Mouse (Mus musculus): ENCODE results near the gene Tnrc6c. TPM values are rescaled to one million over a fixed set of nuclear protein-coding genes. Genes with fewer than 3 reads are reported as not detected.

Gene Tnrc6c
- total RNA-seq, 2 experiments from 2014 or later: 6.3 to 6.9 TPM

DNA sequence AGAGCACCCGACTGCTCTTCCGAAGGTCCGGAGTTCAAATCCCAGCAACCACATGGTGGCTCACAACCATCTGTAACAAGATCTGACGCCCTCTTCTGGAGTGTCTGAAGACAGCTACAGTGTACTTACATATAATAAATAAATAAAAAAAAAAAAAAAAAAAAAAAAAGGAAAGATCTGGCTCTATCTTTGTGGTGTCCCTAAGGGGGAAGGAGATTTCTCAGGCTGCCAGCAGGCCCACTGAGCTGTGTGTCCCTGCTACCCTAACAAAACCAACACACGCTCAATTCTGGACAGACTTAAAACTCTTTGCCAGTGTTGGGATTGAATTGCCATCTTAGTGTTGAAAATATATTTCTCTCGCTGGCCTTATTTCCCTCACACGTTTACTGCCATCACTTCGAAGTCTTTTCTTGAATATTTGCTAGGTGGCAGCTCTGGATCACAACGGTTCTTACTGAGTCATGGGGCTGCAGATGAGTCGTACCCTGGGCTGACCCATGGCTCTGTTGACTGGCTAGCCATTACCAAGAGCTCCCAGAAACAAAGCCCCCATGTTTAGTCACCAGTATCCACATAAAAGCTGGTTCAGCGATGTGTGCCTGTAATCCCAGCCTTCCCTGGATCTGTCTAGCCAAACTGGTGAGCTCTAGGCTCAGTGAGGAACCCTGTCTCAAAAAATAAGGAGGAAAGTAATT is 23.1 kb upstream of the Tnrc6c start:
- no peak for ATAC-seq (replicated peaks; ENCODE audit: low FRiP score, poor library complexity, severe bottlenecking)

DNA sequence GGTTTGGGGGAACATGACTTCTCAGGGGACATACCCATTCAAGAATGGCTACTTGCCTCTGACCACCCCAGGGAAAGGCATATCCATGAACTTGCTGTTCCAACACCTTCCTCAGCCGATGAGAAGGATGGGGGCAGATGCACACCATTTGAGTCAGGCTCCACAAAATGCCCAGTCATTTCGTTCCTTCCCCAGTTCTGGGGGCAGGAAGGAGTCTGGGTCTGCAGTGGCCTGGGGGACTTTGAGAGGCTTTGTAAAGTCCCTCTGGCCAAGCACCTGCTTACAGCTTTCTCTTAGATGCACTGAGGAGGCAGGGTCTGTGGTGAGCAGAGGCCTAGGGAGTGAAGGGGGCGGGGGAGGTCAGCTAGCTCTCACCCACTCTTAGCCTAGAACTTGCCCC is 20.8 kb upstream of the Tnrc6c start:
- no peak for ATAC-seq (replicated peaks; ENCODE audit: low FRiP score, poor library complexity, severe bottlenecking)

DNA sequence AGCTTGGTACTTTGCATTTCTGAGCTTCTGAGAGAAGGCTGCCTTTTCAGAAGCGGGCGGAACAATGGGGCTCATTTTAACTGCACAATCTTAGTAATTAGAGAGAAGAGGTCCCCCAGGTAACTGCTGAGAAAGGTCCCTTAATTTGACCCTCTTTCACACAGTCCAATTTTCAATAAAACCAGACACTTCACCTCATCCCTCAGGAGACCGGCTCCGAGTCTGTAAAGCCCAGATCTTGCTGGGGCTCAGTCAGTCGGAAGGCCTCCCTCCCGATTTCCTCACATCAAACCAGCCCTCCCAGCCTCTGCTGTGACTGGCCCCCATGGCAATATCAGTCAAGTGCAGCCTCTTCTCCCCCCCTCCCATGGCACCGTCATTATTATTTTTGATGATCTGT is 15.7 kb upstream of the Tnrc6c start:
- no peak for ATAC-seq (replicated peaks; ENCODE audit: low FRiP score, poor library complexity, severe bottlenecking)

DNA sequence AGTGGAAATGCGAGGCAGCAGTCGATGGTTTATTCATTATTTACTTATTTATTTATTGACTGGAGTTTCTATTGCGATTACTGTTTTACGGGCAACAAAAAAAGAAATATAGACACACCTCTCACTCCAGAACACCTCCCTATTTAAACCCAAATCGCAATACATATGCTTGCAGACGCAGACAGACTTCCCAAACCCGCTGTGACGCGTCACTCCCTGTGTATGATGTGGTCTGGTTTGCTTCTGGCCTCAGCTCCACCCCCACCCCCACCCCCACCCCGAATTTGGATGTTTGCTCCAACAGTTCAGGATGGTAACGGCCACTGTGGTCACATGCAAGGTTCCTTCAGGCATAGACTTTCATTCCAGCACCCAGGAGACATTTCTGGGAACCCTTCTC is 15.3 kb upstream of the Tnrc6c start:
- ATAC-seq (replicated peaks; ENCODE audit: low FRiP score, poor library complexity, severe bottlenecking): no peak

DNA sequence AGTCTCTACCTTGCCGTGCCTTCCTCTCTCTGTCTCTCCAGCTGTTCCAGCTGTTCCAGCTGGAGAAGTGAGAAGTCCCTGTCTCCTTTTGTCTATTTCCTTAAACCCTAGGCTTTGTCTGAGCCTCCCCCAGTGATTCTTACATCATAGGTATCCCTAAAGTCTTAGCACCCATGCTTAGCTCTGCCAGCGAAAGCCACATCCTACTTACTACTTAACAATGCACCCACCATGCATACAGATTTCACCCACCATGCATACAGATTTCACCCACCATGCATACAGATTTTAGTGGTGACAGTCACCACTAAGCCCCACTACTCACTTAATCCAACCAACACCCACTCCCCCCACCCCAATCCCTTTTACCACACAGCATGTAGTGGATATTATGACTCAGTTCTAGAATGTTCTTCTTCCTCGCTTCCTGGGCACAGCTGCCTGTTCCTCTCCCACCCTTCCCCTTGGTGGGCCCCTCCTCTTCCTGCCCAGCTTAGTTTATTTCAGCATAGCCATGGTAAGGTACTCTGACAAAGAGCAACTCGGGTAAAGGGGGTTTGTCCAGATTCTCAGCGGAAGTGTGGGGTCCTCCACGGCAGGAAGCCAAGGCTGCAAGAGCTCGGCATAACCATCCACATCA is 14.6 kb upstream of the Tnrc6c start:
- no peak for ATAC-seq (replicated peaks; ENCODE audit: low FRiP score, poor library complexity, severe bottlenecking)

DNA sequence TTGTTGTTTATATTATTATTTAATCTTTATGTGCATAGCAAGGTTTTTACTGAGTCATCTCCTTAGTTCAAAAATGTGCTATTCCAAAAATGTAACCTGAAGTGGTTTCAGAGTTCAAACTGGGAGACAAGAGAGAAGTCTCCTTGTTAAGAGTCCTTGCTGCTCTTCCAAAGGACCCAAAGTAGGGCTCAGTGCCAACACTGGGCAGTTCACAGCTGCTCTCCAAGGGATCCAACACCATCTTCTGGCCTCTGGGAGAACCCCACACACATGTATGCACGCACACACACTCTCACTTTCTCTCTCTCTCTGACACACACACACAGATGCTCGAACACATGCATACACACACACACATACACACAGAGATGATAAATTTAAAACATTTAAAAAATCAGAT is 11.9 kb upstream of the Tnrc6c start:
- ATAC-seq (replicated peaks; ENCODE audit: low FRiP score, poor library complexity, severe bottlenecking): no peak

DNA sequence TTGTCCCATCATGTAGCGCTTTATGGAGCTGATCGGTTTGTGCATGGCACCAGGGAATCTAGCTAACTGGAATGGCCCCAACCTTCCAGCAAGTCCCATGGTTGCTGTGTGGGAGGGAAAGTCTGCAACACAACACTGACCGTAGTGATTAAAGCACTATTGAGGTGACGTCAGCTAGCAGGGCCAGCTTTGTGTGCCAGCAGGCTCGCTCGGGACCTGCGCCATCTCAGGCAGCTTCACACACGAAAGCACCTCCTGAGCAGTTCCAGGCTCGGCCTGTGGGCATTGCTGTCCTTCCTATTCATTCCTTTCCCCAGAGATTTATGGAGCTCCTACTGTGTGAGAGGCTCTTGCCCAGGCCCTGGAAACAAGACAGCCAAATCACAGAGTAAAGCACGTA is 10.8 kb upstream of the Tnrc6c start:
- no peak for ATAC-seq (replicated peaks; ENCODE audit: low FRiP score, poor library complexity, severe bottlenecking)

DNA sequence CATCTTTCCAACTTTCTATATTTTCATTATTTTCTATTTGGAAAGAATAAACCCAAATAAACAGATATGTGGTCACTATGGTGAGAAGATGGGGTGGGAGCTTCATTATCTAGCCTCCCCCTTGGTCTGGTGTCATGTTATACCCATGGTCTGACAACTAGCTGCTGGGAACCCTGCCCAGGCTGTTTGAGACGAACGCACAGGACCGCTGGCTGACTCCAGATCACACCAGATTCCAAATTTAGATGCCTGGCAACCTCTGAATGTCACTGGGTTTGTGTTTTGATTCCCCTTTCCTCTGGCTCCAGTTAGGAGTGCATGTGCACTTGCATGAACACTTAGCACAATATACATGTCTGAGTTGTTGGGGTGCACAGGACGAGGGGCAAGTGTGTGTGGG is 7.3 kb upstream of the Tnrc6c start:
- ATAC-seq (replicated peaks; ENCODE audit: low FRiP score, poor library complexity, severe bottlenecking): no peak

DNA sequence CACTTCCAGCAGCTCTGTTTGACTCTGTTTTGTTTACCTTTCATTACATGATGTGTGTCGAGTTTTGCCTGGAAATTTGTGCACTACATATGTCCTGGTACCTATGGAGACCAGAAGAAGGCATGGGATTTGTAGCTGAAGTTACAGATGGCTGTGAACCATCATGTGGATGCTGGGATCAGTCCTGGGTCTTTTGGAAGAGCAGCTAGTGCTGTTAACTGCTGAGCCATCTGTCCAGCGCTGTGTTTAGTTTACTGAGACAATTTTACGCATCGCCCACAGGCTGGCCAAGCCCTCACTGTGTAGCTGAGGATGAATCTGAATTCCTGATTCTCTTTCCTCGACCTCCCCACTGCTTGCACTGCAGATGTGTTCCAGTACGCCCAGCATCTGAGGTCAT is 6.1 kb upstream of the Tnrc6c start:
- ATAC-seq (replicated peaks; ENCODE audit: low FRiP score, poor library complexity, severe bottlenecking): no peak

DNA sequence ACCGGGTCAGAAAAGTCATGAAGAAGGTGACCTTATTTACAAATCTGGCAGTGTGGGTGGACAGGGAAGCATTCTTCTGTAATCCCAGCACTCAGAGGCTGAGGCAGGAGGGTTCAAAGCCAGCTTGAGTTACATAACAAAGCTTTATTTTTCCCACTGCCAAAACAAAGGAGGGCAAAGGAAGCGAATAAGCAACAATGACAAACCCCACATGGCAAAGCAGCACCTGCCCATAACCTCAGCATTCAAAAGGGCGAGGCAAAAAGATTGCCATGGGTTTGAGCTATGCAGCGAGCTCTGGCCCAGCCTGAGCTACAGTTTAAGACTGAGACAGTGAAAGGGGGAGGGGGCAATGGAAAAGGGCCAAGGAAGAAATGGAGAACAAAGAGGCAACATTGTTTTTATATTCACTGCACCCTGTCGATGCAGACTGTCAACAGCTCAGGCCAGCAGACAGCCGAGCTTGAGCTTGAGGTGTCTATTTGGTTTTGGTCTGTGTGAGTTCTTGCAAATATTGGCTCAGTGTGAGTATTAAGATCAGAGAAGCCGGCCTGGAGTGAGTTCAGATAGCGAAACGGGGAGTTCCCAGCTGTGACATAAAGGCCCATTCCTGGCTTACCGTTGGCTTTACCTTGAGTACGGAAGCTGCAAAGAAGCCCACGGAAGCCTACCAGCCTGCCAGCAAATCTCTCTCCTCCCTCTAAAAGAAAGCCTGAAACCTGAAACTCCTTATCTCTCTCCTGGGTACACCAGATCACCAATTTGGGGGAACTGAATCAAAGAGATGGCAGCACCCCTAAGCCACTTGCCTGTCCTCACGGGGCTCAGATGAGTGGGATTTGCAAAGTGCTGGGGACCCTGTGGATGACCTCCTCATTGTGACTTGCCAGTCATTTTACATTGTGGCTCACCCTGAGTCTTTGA is 3.1 kb upstream of the Tnrc6c start:
- ATAC-seq (replicated peaks; ENCODE audit: low FRiP score, poor library complexity, severe bottlenecking): no peak

DNA sequence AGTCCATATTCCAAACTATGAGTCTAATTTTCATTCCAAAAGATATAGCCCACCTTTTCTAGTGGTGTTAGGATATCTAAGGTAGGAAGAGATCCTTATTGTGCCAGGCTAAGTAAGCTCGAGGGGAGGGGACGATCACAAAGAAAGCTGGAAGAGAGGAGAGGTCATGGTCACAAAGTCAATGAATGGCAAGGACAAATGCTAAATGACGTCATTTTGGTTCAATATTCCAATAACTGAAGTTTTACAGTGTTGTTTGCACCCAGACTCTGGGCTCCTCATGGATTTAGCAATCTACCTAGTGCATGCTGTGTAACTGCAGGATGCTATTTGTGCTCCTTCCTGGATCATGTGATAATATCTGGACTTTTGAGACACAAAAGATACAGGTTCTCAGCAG is 1.2 kb upstream of the Tnrc6c start:
- ATAC-seq (replicated peaks; ENCODE audit: low FRiP score, poor library complexity, severe bottlenecking): no peak

DNA sequence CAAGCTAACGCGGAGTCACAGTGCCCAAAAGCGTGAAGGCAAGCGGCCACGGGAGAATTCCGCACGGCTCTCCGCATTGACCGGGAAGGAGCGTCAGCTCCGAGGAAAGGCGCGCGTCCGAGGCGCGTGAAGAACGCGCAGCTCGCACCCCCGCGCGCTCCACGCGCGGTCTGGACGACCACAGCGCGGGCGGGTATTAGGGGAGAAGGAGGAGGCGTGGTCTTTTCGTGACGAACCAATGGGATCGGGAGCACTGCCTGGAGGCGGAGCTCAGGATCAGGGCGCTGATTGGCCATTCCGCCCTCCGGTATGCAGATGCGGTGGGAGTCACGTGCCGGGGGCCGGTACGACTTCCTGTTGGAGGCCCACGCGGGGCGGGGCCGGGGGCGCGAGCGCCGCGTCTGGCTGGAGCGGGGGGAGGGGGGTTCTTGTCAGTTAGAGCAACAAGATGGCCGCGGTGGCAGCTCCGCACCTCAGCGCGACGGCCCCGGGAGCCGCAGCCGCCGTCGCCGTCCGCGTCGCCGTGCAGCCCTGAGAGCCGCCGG is 363 bp downstream of the Tnrc6c start:
- peak; percentile 98 for ATAC-seq (replicated peaks; ENCODE audit: low FRiP score, poor library complexity, severe bottlenecking)

DNA sequence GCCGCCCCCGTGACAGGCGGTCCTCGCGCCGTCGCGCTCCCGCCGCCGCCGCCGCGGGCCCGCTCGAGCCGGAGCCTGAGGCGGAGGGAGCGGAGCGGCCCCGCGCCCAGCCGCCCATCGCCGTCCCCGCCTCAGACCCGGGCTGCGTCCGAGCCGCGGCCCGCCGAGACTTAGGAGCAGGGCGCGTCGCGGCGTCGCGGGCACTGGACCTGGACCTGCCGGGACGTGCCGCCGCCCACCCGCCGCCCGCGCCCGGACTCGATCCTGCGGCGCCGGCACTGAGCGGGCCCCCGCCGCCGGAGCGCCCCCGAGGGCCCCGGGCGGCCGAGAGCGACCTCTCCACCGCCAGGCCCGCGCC is 824 bp downstream of the Tnrc6c start:
- no peak for ATAC-seq (replicated peaks; ENCODE audit: low FRiP score, poor library complexity, severe bottlenecking)

DNA sequence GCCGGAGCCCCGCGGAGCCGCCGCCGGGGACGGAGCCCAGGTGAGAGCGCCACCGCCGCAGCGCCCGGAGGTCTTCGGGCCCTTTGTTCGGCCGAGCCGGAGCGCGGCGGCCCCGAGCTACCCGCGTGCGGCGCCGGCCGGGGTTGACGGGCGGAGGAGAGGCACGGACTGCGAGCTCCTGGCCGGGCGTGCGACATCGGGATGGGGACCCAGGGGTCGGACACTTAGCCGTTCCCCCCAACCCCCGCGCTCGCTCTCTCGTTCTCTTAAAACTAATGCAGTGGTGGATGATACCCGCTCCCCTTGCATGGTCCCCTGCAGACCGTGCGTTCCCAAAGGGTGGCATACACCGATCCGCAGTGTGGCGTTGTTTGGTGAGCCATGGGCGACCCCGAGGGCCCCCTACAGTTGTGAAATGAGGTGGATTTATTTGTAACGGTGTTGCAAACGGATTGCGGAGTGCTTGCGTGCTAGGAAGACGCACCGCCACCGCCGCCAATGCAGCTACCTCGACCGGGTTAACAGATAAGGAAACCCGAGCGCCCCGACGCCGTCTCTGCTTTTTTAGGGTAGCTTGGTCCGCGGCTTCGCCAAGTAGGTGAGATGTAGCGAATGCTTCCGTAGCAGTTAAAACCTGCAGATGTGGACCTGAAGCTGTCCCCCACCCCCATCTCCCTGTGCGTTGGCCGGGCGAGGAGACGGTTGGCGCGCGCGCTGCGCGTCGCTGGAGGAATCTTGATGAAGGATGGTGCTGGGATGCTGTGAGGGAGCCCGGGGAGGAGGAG is 1.4 kb downstream of the Tnrc6c start:
- peak; percentile 51; the same call in 1 of the 2 replicates for ATAC-seq (replicated peaks; ENCODE audit: low FRiP score, poor library complexity, severe bottlenecking)

DNA sequence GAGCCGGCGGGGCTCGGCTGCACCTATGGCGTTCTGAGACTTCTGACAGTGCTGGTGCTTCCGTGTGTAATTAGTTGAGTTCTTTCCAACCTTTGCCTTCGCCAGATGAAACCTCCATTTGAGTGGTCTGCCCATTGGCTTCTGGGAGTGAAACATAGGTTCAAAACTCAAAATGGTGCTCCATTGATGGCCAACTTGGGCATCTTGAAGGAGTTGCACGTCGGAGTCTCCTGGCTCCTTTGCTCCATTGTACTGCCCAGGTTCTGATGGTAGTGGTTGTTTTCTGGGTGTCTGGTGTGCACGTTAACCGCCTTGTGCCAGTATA is 1.9 kb downstream of the Tnrc6c start:
- ATAC-seq (replicated peaks; ENCODE audit: low FRiP score, poor library complexity, severe bottlenecking): no peak

DNA sequence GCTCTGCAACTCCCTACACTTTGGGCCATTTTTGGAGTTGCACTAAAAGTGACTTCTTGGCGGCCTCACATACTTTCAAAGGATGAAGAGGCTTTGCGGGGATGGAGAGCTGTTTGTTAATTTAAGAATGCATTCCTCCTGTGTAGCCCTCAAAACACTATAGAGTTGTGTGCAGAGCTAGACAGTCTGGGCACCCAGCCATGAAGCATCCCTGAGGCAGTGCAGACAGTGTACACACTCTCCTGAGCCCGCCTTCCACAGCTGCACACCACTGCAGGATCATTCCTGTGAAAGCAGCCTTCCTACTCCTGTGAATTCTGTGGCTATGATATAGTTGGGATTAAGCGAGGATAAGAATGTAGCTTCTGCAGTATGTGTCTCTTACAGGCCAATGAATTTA is 4.9 kb downstream of the Tnrc6c start:
- ATAC-seq (replicated peaks; ENCODE audit: low FRiP score, poor library complexity, severe bottlenecking): no peak

DNA sequence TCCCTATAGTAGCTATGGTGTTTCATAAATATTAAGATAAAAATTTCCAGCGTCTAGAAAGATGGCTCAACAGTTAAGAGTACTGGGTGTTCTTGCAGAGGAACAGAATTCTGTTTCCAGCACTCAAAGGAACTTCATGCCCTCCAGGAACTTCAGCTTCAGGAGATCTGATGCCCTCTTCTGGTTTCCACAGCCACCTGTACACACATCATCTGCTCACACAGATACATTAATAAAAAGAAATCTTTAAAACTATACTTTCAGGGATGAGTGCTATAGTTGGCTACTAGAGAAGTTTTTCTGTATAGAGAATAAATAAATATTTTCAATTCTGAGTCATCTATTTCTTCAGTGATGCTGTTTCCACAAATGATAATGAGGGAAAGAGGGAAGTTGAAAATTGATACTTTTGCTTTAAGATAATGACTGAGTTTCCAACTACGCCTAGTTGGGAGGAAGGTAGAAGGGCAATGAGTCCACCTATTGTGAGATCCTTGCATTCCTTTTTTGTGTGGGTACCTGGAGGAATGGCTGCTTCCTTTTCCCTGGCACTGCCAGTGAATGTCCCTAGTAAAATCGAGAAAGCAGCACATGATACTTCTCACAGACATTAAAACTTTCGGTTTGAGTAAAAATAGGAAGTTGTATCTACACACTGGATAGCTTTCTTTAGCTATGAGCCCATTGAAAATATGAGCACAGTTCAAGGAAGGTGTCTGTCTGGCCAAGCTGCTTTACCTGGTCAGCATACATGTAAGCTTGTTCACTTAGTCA is 9.1 kb downstream of the Tnrc6c start:
- ATAC-seq (replicated peaks; ENCODE audit: low FRiP score, poor library complexity, severe bottlenecking): no peak

DNA sequence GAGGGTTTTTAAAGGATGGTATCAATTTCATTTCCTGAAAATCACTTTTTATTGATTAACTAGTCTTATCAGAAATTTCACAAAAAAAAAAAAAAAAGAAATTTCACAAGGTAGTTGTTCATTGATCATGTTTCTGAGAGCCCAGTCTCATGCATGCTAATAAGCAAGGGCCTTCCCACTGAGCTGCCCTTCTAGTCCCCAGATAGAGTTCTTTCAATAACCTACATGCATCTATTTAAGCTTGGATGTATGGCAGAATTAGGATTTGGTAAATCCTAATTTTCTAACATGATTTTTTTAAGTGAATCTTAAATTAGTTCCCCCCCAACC is 9.7 kb downstream of the Tnrc6c start:
- no peak for ATAC-seq (replicated peaks; ENCODE audit: low FRiP score, poor library complexity, severe bottlenecking)

DNA sequence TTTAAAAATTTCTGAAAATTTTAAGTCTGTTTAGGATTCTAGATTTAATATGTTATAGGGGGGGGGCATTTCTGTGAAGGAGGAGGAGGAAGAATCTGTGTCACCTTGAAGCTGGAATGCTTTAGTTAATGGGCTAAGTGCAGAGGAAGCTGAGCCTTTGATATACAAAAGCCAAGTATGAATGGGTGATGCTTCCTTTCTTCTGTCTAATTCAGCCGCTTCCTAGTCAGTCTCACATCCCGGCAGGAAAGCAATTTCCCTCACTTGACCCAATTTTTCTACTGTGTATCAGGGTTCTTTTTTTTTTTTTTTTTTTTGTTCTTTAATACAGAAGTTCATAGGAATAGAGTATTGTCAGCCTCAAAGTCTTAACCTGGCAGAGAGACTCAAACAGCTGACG is 11.1 kb downstream of the Tnrc6c start:
- no peak for ATAC-seq (replicated peaks; ENCODE audit: low FRiP score, poor library complexity, severe bottlenecking)

Measured in erythroblast, adult 5-6 weeks (primary cell).